Mouse (Mus musculus) embryonic facial prominence, embryonic 13.5 days (tissue): ENCODE data around the gene Krt31. TPM values are rescaled to one million over a fixed set of nuclear protein-coding genes. Genes with fewer than 3 reads are reported as not detected.

Experiments
- ATAC-seq: fragments of 200-750 bp; cut with Nextera tagmentation; 2 replicates; pipeline ENCODE4 v1.8.0; 2017; ENCODE audit warnings: low read depth; ENCODE audit not compliant: insufficient number of reproducible peaks, insufficient read depth, low FRiP score, low TSS enrichment
- H3K27ac ChIP-seq: fragments of 300-500 bp; sonication (generic); 2 replicates; pipeline ENCODE4 v1.5.1; 2015; ENCODE audit warnings: moderate library complexity, mild to moderate bottlenecking, inconsistent platforms
- H3K27me3 ChIP-seq: fragments of 300-500 bp; sonication (generic); 2 replicates; pipeline ENCODE4 v1.6.1; 2015; ENCODE audit warnings: mild to moderate bottlenecking, inconsistent platforms
- H3K36me3 ChIP-seq: fragments of 300-500 bp; sonication (generic); 2 replicates; pipeline ENCODE4 v1.6.1; 2015; ENCODE audit warnings: mild to moderate bottlenecking, inconsistent platforms
- H3K4me1 ChIP-seq: fragments of 300-500 bp; sonication (generic); 2 replicates; pipeline ENCODE4 v1.6.1; 2015; ENCODE audit warnings: inconsistent platforms
- H3K4me2 ChIP-seq: fragments of 300-500 bp; sonication (generic); 2 replicates; pipeline ENCODE4 v1.6.1; 2015; ENCODE audit warnings: moderate library complexity, mild to moderate bottlenecking, inconsistent platforms
- H3K4me3 ChIP-seq: fragments of 300-500 bp; sonication (generic); 2 replicates; pipeline ENCODE4 v1.5.1; 2015; ENCODE audit warnings: mild to moderate bottlenecking, inconsistent platforms
- H3K9ac ChIP-seq: fragments of 300-500 bp; sonication (generic); 2 replicates; pipeline ENCODE4 v1.6.1; 2015; ENCODE audit warnings: mild to moderate bottlenecking, inconsistent platforms
- H3K9me3 ChIP-seq: fragments of 300-500 bp; sonication (generic); 2 replicates; pipeline ENCODE4 v1.6.1; 2016; ENCODE audit warnings: inconsistent platforms
- WGBS: fragments of 180-500 bp; shearing (Covaris S2); methylation state at CpG from one replicate; pipeline ENCODE4 v1.1.7; 2015; ENCODE audit warnings: mixed read lengths; 5-methylcytosine and 5-hydroxymethylcytosine counted together
- polyA plus RNA-seq: library from polyadenylated mRNA; unstranded; fragments of >200 nt; fragmentation: Nextera tagmentation; extraction: Ambion mirVana; gene quantifications from 2 replicates; pipeline ENCODE4 v1.2.1, GENCODE M21; 2015

The Krt31 gene
- polyA plus RNA-seq, 1 experiment from 2014 or later = not detected

DNA sequence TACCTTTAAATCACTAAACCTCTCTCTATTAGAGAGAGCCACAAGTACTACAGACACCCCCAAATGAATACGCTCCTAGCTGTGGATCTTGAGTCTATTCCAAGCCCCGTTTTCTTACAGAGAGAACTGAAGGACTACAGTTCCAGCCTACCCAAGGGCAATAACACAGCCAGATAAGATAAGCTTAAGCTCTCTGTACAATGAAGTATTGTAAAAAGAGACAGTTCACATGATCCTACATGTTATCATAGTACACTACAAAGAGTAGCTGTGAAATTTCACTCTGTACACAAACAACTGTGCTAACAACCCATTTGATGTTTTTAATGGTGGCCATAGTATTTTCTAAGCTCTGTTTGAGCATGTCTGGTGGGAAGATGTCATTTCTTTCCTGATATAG is 3.2 kb downstream of the Krt31 start:
- ATAC-seq = no peak
- WGBS = 86% methylated on average over 2 of the region's 2 CpGs

GRCm38 (mm10) chr11:100046303-100046866 is 4.0 kb downstream of the Krt31 start:
- no peaks in the 10 kb centered on the region for H3K27me3 ChIP-seq
- H3K9me3 ChIP-seq = no peaks in the 10 kb centered on the region
- H3K4me1 ChIP-seq = no peaks in the 10 kb centered on the region
- WGBS = 85% methylated on average over 6 of the region's 6 CpGs
- H3K4me2 ChIP-seq = no peak overlapping the region
- H3K27ac ChIP-seq = no peak overlapping the region
- H3K36me3 ChIP-seq = no peaks in the 10 kb centered on the region
- ATAC-seq = no peak
- no peak overlapping the region for H3K4me3 ChIP-seq
- H3K9ac ChIP-seq = no peak overlapping the region

More for the DNA sequence above, 3.2 kb downstream of the Krt31 start:
- no peak overlapping the region for H3K4me3 ChIP-seq
- H3K4me1 ChIP-seq = no peaks in the 10 kb centered on the region
- no peaks in the 10 kb centered on the region for H3K27me3 ChIP-seq
- no peaks in the 10 kb centered on the region for H3K9me3 ChIP-seq
- no peak overlapping the region for H3K27ac ChIP-seq
- no peaks in the 10 kb centered on the region for H3K36me3 ChIP-seq
- no peak overlapping the region for H3K9ac ChIP-seq
- no peak overlapping the region for H3K4me2 ChIP-seq

DNA sequence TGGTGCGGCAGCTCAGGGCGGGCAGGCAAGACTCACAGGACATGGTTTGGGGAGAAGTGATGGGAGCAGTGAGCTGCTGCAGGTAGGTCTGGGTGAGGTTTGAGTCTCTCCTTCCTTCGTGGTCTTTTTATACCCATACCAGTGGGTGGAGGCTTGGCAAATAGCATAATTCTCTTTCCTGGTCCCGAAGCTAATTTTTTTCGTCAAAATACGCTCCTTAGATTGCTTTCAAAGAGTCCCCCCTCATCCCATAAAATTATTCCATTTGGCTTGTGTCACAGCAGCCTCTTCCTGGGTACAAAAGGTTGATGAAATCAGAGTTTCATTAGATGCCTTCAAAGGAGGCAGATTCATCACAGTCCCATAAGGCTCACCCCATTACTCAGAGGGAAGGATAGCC is 8.9 kb downstream of the Krt31 start, which contains the start of gene Krt34:
Krt34 (minus strand) TSS at position 101 of the 400 bp plus-strand sequence.
- Histone ChIP-seq H3K36me3 (no peaks in the 10 kb centered on the region), H3K9me3 (no peaks in the 10 kb centered on the region), H3K27ac (no peak within 1 kb of the TSS), H3K4me2 (no peak within 1 kb of the TSS), H3K27me3 (no peaks in the 10 kb centered on the region), H3K9ac (no peak within 1 kb of the TSS), H3K4me3 (no peak within 1 kb of the TSS), H3K4me1 (no peaks in the 10 kb centered on the region)
- ATAC-seq = no peak
- 84% methylated on average over 6 of the region's 6 CpGs for WGBS

DNA sequence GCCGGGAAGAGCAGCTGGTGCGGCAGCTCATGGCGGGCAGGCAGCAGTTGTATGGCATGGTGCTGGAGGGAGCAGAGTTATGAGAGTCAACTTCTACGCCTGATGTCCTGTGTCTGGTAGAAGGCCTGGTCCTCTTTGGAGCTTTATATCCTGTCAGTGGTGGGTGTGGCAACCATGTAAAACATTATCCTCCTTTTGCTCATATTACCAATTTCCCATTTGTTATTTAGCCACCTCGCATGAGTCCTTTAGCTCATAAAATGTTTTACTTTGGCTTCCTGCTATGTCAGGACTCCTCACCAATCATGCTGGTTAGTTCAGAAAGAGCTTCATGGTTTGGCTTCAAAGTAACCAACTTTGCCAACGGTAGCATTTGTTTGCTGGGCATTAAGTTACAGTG is 20.6 kb downstream of the Krt31 start, which contains the start of gene Krt33b:
Krt33b (minus strand) TSS at position 101 of the 400 bp plus-strand sequence.
- Histone ChIP-seq H3K4me2 (no peak within 1 kb of the TSS), H3K9ac (no peak within 1 kb of the TSS), H3K4me1 (0 out of 2 replicates have a peak, but pooled peaks cover 5% of the 10 kb centered on the region), H3K27me3 (no peaks in the 10 kb centered on the region), H3K4me3 (no peak within 1 kb of the TSS), H3K9me3 (no peaks in the 10 kb centered on the region), H3K36me3 (no peaks in the 10 kb centered on the region), H3K27ac (no peak within 1 kb of the TSS)
- 90% methylated on average over 6 of the region's 6 CpGs for WGBS
- no peak for ATAC-seq

GRCm38 (mm10) chr11:100021438-100021837 is 28.9 kb downstream of the Krt31 start:
- Histone ChIP-seq H3K9ac (no peak overlapping the region), H3K36me3 (no peaks in the 10 kb centered on the region), H3K27ac (no peak overlapping the region), H3K4me2 (no peak overlapping the region), H3K4me1 (no peaks in the 10 kb centered on the region), H3K27me3 (no peaks in the 10 kb centered on the region), H3K9me3 (no peaks in the 10 kb centered on the region), H3K4me3 (no peak overlapping the region)
- ATAC-seq = no peak
- WGBS = 76% methylated on average over 5 of the region's 5 CpGs

DNA sequence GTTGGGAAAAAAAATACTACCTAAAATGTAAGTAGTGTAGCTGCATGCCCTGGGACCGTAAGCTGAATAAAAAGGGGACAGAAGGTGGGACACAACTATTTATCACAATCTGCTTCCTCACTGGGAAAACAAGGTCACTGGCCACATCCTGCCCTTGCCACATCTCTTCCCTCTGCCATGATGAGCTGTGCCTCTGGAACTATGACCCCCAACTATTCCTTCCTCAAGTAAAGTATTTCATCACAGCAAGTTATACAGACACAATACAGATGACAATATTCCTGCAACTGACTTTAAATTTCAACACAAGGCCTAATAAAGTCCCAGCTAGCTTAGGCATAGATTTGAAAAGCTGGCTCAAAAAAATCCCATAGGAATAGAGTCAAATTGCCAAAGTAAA is 30.9 kb downstream of the Krt31 start:
- Histone ChIP-seq H3K4me2 (no peak overlapping the region), H3K4me3 (no peak overlapping the region), H3K9me3 (no peaks in the 10 kb centered on the region), H3K27ac (no peak overlapping the region), H3K27me3 (no peaks in the 10 kb centered on the region), H3K36me3 (no peaks in the 10 kb centered on the region), H3K9ac (no peak overlapping the region), H3K4me1 (no peaks in the 10 kb centered on the region)
- WGBS = 97% methylated on average over 1 of the region's 1 CpGs
- ATAC-seq = no peak

DNA sequence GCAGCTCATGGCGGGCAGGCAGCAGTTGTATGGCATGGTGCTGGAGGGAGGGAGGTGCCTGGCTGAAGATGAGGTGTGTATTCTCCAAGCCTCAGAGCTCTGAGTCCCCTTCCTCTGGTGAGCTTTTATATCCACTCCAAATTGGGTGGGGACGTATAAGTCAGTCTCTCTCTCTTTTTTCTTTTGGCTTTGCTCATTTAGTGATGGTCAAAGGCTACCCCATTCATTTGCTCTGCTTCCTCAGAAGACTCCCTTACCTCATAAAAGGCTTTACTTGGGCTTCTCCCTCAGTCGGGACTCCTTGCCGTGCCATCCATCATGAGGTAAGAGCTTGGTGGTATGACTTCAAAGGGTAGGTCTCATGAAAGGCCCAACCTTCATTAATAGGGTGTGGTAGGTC is 34.2 kb downstream of the Krt31 start, which contains the start of gene Krt33a:
Krt33a (minus strand) TSS at position 101 of the 400 bp plus-strand sequence.
- Histone ChIP-seq H3K4me2 (no peak within 1 kb of the TSS), H3K36me3 (no peaks in the 10 kb centered on the region), H3K4me3 (no peak within 1 kb of the TSS), H3K4me1 (no peaks in the 10 kb centered on the region), H3K9ac (no peak within 1 kb of the TSS), H3K27me3 (no peaks in the 10 kb centered on the region), H3K27ac (no peak within 1 kb of the TSS), H3K9me3 (no peaks in the 10 kb centered on the region)
- 87% methylated on average over 4 of the region's 4 CpGs for WGBS
- ATAC-seq = no peak

DNA sequence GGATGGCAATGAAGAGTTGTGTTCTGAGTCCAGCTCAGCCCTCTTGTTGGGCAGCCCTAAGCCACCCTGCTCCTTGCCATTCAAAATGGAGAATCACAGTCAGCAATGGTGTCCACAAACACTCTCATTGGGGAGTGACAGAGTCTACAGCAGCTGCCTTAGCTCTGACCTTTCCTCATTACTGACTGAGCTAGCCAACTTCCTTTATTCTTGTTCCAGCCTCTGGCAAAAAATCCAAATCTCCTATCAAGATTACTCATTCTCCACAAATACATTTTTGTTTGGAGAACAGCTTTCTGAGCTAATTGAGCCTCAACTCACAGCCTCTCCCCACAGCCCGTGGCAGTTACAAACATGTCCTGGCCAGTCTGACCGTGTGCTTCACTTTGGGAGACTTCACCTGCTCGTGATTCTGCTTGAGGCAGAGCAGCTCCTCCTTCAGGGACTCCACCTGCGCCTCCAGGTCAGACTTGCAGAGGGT is 36.6 kb downstream of the Krt31 start:
- ATAC-seq = no peak
- no peak overlapping the region for H3K9ac ChIP-seq
- no peaks in the 10 kb centered on the region for H3K9me3 ChIP-seq
- H3K27ac ChIP-seq = no peak overlapping the region; the same call in 1 of the 2 replicates
- no peaks in the 10 kb centered on the region for H3K36me3 ChIP-seq
- no peak overlapping the region for H3K4me3 ChIP-seq
- 60% methylated on average over 4 of the region's 4 CpGs for WGBS
- no peaks in the 10 kb centered on the region for H3K27me3 ChIP-seq
- no peak overlapping the region for H3K4me2 ChIP-seq
- no peaks in the 10 kb centered on the region for H3K4me1 ChIP-seq

- 84% methylated on average over 5 of the region's 5 CpGs for WGBS
- no peak for ATAC-seq
- no peaks in the 10 kb centered on the region for H3K9me3 ChIP-seq
These were observed 39.7 kb downstream of the Krt31 start for GRCm38 (mm10) chr11:100010682-100011081.

GRCm38 (mm10) chr11:100008336-100008735 is 42.0 kb downstream of the Krt31 start:
- no peaks in the 10 kb centered on the region for H3K36me3 ChIP-seq
- H3K4me3 ChIP-seq = no peak overlapping the region
- no peaks in the 10 kb centered on the region for H3K27me3 ChIP-seq
- H3K4me1 ChIP-seq = no peaks in the 10 kb centered on the region
- H3K9me3 ChIP-seq = no peaks in the 10 kb centered on the region
- 87% methylated on average over 5 of the region's 5 CpGs for WGBS
- no peak overlapping the region for H3K4me2 ChIP-seq
- ATAC-seq = no peak
- no peak overlapping the region for H3K9ac ChIP-seq
- H3K27ac ChIP-seq = no peak overlapping the region

More at GRCm38 (mm10) chr11:100010682-100011081, 39.7 kb downstream of the Krt31 start:
- no peaks in the 10 kb centered on the region for H3K36me3 ChIP-seq
- no peak overlapping the region for H3K9ac ChIP-seq
- H3K27ac ChIP-seq = no peak overlapping the region
- H3K4me2 ChIP-seq = no peak overlapping the region
- H3K4me3 ChIP-seq = no peak overlapping the region
- no peaks in the 10 kb centered on the region for H3K27me3 ChIP-seq
- no peaks in the 10 kb centered on the region for H3K4me1 ChIP-seq

DNA sequence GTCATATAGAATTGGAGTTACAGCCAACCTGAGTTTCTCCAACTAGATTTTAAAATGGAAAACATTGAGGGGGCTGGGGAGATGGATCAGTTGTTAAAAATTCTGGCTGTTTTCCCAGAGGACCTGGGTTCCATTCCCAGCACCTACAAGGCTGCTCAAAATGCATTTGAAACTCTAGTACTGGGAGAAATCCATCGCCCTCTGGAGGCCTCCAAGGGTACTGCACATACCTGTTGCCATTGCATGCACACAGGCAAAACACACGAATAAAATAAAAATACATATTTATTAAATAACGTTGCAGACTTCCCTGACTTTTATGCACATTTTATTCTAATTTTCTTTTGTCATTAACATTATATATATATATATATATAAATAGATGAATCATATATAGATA is 43.7 kb downstream of the Krt31 start:
- Histone ChIP-seq H3K36me3 (no peaks in the 10 kb centered on the region), H3K4me3 (no peak overlapping the region), H3K4me2 (no peak overlapping the region), H3K9me3 (0 out of 2 replicates have a peak, but pooled peaks cover under 1% of the 10 kb centered on the region), H3K4me1 (no peaks in the 10 kb centered on the region), H3K9ac (no peak overlapping the region), H3K27me3 (no peaks in the 10 kb centered on the region), H3K27ac (no peak overlapping the region)
- 59% methylated on average over 3 of the region's 3 CpGs for WGBS
- ATAC-seq = no peak

- Histone ChIP-seq H3K36me3 (no peaks in the 10 kb centered on the region), H3K4me2 (no peak overlapping the region), H3K4me1 (no peaks in the 10 kb centered on the region), H3K27ac (no peak overlapping the region), H3K27me3 (no peaks in the 10 kb centered on the region), H3K9ac (no peak overlapping the region), H3K9me3 (0 out of 2 replicates have a peak, but pooled peaks cover 3% of the 10 kb centered on the region), H3K4me3 (no peak overlapping the region)
- ATAC-seq = no peak
- 80% methylated on average over 8 of the region's 8 CpGs for WGBS
These were observed 44.4 kb downstream of the Krt31 start for GRCm38 (mm10) chr11:100005905-100006304.
